Mouse (Mus musculus) myocyte (in vitro differentiated cells): Measurements from ENCODE around the gene Arid1a.
"Not testable (repeated sequence)": the region's sequence is repeated elsewhere in the genome, so short reads cannot be mapped to it uniquely, and the experiment has no call there.

Source experiments
- CEBPB ChIP-seq: IDR thresholded peaks from 2 replicates; pipeline ENCODE4 v1.6.1; 2011; ENCODE audit warnings: mild to moderate bottlenecking, moderate library complexity; ENCODE audit not compliant: poor library complexity, insufficient read depth, severe bottlenecking
- E2F4 ChIP-seq: IDR thresholded peaks from one replicate; pipeline ENCODE4 v1.6.1; 2011; ENCODE audit warnings: mild to moderate bottlenecking, control low read depth, moderate library complexity; ENCODE audit not compliant: insufficient read depth
- MAX ChIP-seq: IDR thresholded peaks from one replicate; pipeline ENCODE4 v1.6.1; 2011; ENCODE audit warnings: low read depth, mild to moderate bottlenecking, control low read depth
- MYOD1 ChIP-seq, 3 experiments: IDR thresholded peaks; one replicate each; pipeline ENCODE4 v1.6.1; 2011; ENCODE audit warnings: control low read depth in 2 of 3, low read depth in 2 of 3, mild to moderate bottlenecking in 2 of 3, moderate library complexity in 1 of 3; ENCODE audit not compliant: insufficient read length in 2 of 3, control insufficient read depth in 1 of 3
- MYOG ChIP-seq, 3 experiments: IDR thresholded peaks; one replicate each; pipeline ENCODE4 v1.6.1; 2011; ENCODE audit warnings: control low read depth in 2 of 3, low read depth in 2 of 3, mild to moderate bottlenecking in 2 of 3; ENCODE audit not compliant: insufficient read length in 2 of 3, control insufficient read depth in 1 of 3, insufficient read depth in 1 of 3
- POLR2A ChIP-seq: IDR thresholded peaks from one replicate; pipeline ENCODE4 v1.6.1; 2011; ENCODE audit warnings: low read depth, mild to moderate bottlenecking, control low read depth, moderate library complexity; ENCODE audit not compliant: insufficient read length
- POLR2AphosphoS2 ChIP-seq: IDR thresholded peaks from one replicate; pipeline ENCODE4 v1.6.1; 2011; ENCODE audit warnings: low read depth, control low read depth; ENCODE audit not compliant: insufficient read length
- SRF ChIP-seq: IDR thresholded peaks from one replicate; pipeline ENCODE4 v1.6.1; 2011; ENCODE audit warnings: low read depth; ENCODE audit not compliant: control insufficient read depth, insufficient read length
- TCF12 ChIP-seq: IDR thresholded peaks from one replicate; pipeline ENCODE4 v1.6.1; 2011; ENCODE audit warnings: mild to moderate bottlenecking, control low read depth; ENCODE audit not compliant: poor library complexity, insufficient read depth, severe bottlenecking
- TCF3 ChIP-seq: IDR thresholded peaks from one replicate; pipeline ENCODE4 v1.6.1; 2011; ENCODE audit warnings: low read depth, control low read depth; ENCODE audit not compliant: insufficient read length
- USF1 ChIP-seq: IDR thresholded peaks from one replicate; pipeline ENCODE4 v1.6.1; 2011; ENCODE audit warnings: low read depth, mild to moderate bottlenecking, control low read depth, moderate library complexity

DNA sequence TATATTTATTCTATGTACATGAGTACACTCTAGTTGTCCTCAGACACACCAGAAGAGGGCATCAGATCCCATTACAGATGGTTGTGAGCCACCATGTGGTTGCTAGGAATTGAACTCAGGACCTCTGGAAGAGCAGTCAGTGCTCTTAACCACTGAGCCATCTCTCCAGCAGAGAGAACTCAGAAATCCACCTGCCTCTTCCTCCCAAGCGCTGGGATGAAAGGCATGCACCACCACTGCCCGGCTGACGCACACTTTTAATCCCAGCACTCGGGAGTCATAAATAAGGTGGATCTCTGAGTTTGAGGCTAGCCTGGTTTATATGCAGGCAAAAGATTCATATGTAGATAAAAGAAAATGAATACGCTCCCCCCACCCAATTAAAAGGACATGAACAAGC, 107.1 kb downstream of the Arid1a start:
- TF ChIP-seq TCF12; MYOG (IDR thresholded peaks at IDR 0.05; ENCODE audit: control insufficient read depth in 1 of 3, insufficient read depth in 1 of 3, insufficient read length in 2 of 3, low read depth in 2 of 3); E2F4; POLR2A; USF1; MAX; CEBPB; MYOD1 (IDR thresholded peaks at IDR 0.05; ENCODE audit: control insufficient read depth in 1 of 3, insufficient read length in 2 of 3, low read depth in 2 of 3); SRF; TCF3; POLR2AphosphoS2: not testable (repeated sequence)
